27 mouse cellular contexts compared by ENCODE assay signal in the genomic region with DNA sequence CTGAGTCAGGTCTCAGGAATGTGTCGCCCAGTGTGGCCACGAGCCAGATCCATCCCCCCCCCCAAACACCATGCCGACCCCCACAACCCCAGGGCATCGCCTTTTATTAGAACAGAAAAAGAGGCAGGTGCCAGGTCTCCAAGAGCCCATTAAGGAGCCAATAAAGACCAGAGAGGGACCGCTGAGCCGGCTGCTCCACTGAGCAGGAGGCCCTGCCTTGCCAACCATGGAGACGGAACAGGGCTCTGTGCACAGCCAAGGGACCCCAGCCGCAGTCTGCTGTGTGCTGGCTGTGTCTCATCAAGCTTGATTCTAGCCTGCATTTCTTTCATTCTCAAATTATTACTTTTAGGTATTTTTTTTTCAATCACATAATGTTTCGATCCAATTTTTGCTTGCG.
"Had no signal": no experiment of that assay in that cellular context is flagged by ENCODE, and none has a peak within 500 bp of the region (broad histone marks: within the 10 kb centered on the region; RNA-seq: fewer than 3 reads in every experiment).

No protein-coding gene starts in this region.

- H3K4me3 ChIP-seq: heart, adult 2 months; heart, embryonic 13.5 days; heart, embryonic 15.5 days; hindbrain, embryonic 13.5 days; hindbrain, embryonic 15.5 days; kidney, embryonic 15.5 days; liver, embryonic 13.5 days; liver, embryonic 15.5 days had no signal

- H3K36me3 ChIP-seq: heart, embryonic 13.5 days; heart, embryonic 15.5 days; hindbrain, embryonic 13.5 days; hindbrain, embryonic 15.5 days; kidney, embryonic 15.5 days; liver, embryonic 13.5 days; liver, embryonic 15.5 days had no signal

- H3K9me3 ChIP-seq: heart, embryonic 13.5 days; heart, embryonic 15.5 days; hindbrain, embryonic 13.5 days; hindbrain, embryonic 15.5 days; kidney, embryonic 15.5 days; liver, embryonic 13.5 days; liver, embryonic 15.5 days had no signal

- H3K27me3 ChIP-seq: heart, embryonic 15.5 days; hindbrain, embryonic 13.5 days; hindbrain, embryonic 15.5 days; kidney, embryonic 15.5 days; liver, embryonic 13.5 days had no signal

- H3K27ac ChIP-seq: heart, adult 2 months; heart, embryonic 13.5 days; heart, embryonic 15.5 days; hindbrain, embryonic 13.5 days; hindbrain, embryonic 15.5 days; hindbrain, postnatal 0 days; kidney, embryonic 15.5 days; kidney, postnatal 0 days; liver, embryonic 13.5 days; liver, embryonic 15.5 days had no signal

- H3K4me1 ChIP-seq: heart, embryonic 13.5 days; liver, embryonic 13.5 days; liver, embryonic 15.5 days had no signal

- DNase-seq: gastrocnemius, postnatal 14 days; gastrocnemius, postnatal 36 days; heart, adult 11 months; heart, adult 2 months; heart, postnatal 14 days; heart, postnatal 36 days; kidney, adult 11 months; kidney, adult 2 months; kidney, adult 9 months; kidney, postnatal 14 days; kidney, postnatal 36 days; layer of hippocampus, adult 9-11 months; layer of hippocampus, postnatal 36 days; liver; liver, embryonic 13.5 days; liver, postnatal 0 days had no signal

- H3K4me2 ChIP-seq: heart, embryonic 11.5 days; heart, embryonic 13.5 days; heart, embryonic 15.5 days; hindbrain, embryonic 13.5 days; hindbrain, embryonic 15.5 days; kidney, embryonic 15.5 days; liver, embryonic 11.5 days; liver, embryonic 13.5 days; liver, embryonic 15.5 days had no signal

- H3K9ac ChIP-seq: heart, embryonic 13.5 days; heart, embryonic 15.5 days; hindbrain, embryonic 13.5 days; hindbrain, embryonic 15.5 days; kidney, embryonic 15.5 days; liver, embryonic 13.5 days; liver, embryonic 15.5 days; liver, postnatal 0 days had no signal

- ATAC-seq: hindbrain, postnatal 0 days; intestine, embryonic 16.5 days; liver, postnatal 0 days had no signal
